Mouse (Mus musculus) liver, adult 2 months (tissue): Measurements from ENCODE around the gene Calhm2.

Source experiments
- CTCF ChIP-seq: fragments of 200-500 bp; IDR thresholded peaks from 2 replicates; pipeline ENCODE4 v1.5.1; 2011; ENCODE audit warnings: low read depth, low read length, control low read depth
- POLR2A ChIP-seq: fragments of 200-500 bp; IDR thresholded peaks from 2 replicates; pipeline ENCODE4 v1.6.1; 2011; ENCODE audit warnings: low read length, control low read depth; ENCODE audit not compliant: insufficient read depth; ENCODE audit errors: extremely low read depth

DNA sequence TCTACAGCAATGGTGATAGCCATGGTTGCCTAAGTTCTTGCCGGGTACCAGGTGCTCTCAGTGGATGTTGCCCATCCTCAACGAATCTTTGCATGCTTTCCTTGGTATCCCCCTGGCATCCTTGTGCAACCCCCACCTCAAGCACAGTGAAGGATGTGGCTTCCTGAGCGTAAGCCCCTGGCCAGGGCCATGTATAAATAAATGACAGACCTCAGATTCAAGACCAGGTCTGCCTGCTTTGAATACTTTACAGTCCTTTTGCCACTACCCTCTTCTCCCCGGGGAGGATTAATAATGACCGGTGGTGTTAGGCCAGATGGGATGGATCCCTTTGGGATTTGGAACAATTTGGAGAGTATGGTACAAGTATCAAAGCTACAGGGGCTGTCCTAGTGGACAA is 1.9 kb downstream of the Calhm2 start:
- no peak for TF ChIP-seq POLR2A
- TF ChIP-seq CTCF: no peak
